ENCODE assay signal across 1 mouse cellular context in the genomic region with DNA sequence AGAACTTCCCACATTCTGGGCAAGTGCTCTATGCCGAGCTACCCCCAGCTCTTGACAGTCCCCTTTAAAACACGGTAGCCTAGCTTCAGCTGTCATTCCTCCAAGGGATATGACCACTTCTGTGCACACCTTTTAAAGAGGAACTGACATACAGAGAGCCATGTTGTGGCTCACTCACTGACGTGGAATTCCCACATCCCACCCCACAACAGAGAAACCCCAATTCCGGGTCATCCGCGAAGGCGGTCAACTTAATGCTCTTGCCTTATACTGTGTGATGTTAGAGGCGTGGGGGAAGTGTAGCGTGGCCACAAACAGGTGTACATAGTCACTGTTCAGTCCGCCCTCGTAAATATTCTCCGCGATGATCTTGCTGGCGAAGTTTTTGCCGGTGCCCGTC.
TF ChIP-seq lines count a peak whose summit lies in the region.

No protein-coding gene starts in this region.

TF ChIP-seq in CH12.LX, 34 proteins besides CTCF, POLR2A, EP300 and RAD21:
- no peak for TF ChIP-seq HCFC1 (IDR thresholded peaks at IDR 0.05; ENCODE audit: low read depth, low read length)
- 0 out of 2 replicates have a peak, but pooled peaks have one; percentile 18 for TF ChIP-seq BHLHE40 (IDR thresholded peaks at IDR 0.05; ENCODE audit: low read depth, low read length)
- no peak for TF ChIP-seq TCF12 (IDR thresholded peaks at IDR 0.05; ENCODE audit: low read depth, low read length)
- no peak; the same call in 1 of the 2 replicates for TF ChIP-seq SIN3A (IDR thresholded peaks at IDR 0.05; ENCODE audit: low read length)
- no peak for TF ChIP-seq JUN (IDR thresholded peaks at IDR 0.05; ENCODE audit: insufficient read depth, low read depth, low read length)
- TF ChIP-seq ELF1 (IDR thresholded peaks at IDR 0.05; ENCODE audit: low read depth, low read length) = no peak
- TF ChIP-seq MAZ (IDR thresholded peaks at IDR 0.05; ENCODE audit: low read depth, low read length) = 0 out of 2 replicates have a peak, but pooled peaks have one; percentile 35
- TF ChIP-seq E2F4 (IDR thresholded peaks at IDR 0.05; ENCODE audit: insufficient replicate concordance, low read depth, low read length) = no peak
- TF ChIP-seq RCOR1 (conservative IDR thresholded peaks at IDR 0.05; ENCODE audit: low read depth, low read length) = no peak
- no peak for TF ChIP-seq POLR2AphosphoS2 (IDR thresholded peaks at IDR 0.05; ENCODE audit: low read depth, low read length)
- TF ChIP-seq MYC (IDR thresholded peaks at IDR 0.05; ENCODE audit: low read depth, low read length) = no peak
- no peak for TF ChIP-seq UBTF (IDR thresholded peaks at IDR 0.05; ENCODE audit: low read depth, low read length)
- TF ChIP-seq NELFE (IDR thresholded peaks at IDR 0.05; ENCODE audit: low read depth, low read length) = no peak
TF ChIP-seq in CH12.LX: peak in this region for 2.
